Mouse (Mus musculus) CD4-positive, CD25-positive, alpha-beta regulatory T cell, adult 4 months (primary cell): ENCODE data around the gene Ccna2. TPM values are rescaled to one million over a fixed set of nuclear protein-coding genes. Genes with fewer than 3 reads are reported as not detected.
"Not testable (repeated sequence)": the region's sequence is repeated elsewhere in the genome, so short reads cannot be mapped to it uniquely, and the experiment has no call there.

Experiments
- ATAC-seq: one replicate; pipeline ENCODE4 v1.8.0; 2017
- polyA plus RNA-seq, 2 experiments: library from polyadenylated mRNA; unstranded; fragments of 100-300 nt; shearing (Covaris generic); gene quantifications; one replicate each; pipeline ENCODE4 v1.2.1; 2017

The Ccna2 gene
- polyA plus RNA-seq, result 1 to 10 TPM; 3.6 to 3.9 TPM

GRCm38 (mm10) chr3:36571827-36572378 is at the start of gene Ccna2:
Gene Ccna2, minus strand, starts transcription at chr3:36572150.
- peak; percentile 95 for ATAC-seq

GRCm38 (mm10) chr3:36618181-36618580 is 46.2 kb upstream of the Ccna2 start:
- ATAC-seq, result no peak

GRCm38 (mm10) chr3:36613908-36614255 is 41.9 kb upstream of the Ccna2 start:
- no peak for ATAC-seq

GRCm38 (mm10) chr3:36613202-36613907 is 41.4 kb upstream of the Ccna2 start, which contains the start of gene Bbs7:
Gene Bbs7, minus strand, starts transcription at chr3:36613477.
- ATAC-seq, result peak; percentile 98

- ATAC-seq, result no peak
These were observed 40.7 kb upstream of the Ccna2 start for GRCm38 (mm10) chr3:36612687-36613086.

- ATAC-seq, result no peak
These were observed 34.2 kb upstream of the Ccna2 start for GRCm38 (mm10) chr3:36605894-36606783.

GRCm38 (mm10) chr3:36599773-36600172 is 27.8 kb upstream of the Ccna2 start:
- not testable (repeated sequence) for ATAC-seq

- ATAC-seq, result no peak
These were observed 26.9 kb upstream of the Ccna2 start for GRCm38 (mm10) chr3:36598811-36599210.

GRCm38 (mm10) chr3:36571361-36571826 is 556 bp downstream of the Ccna2 start:
- peak; percentile 1 for ATAC-seq

- ATAC-seq, result no peak
These were observed 2.1 kb downstream of the Ccna2 start for GRCm38 (mm10) chr3:36569836-36570235.

- no peak for ATAC-seq
These were observed 8.3 kb downstream of the Ccna2 start for GRCm38 (mm10) chr3:36563666-36564065.

- no peak for ATAC-seq
These were observed 12.3 kb downstream of the Ccna2 start for GRCm38 (mm10) chr3:36559606-36560005.

GRCm38 (mm10) chr3:36557601-36558000 is 14.3 kb downstream of the Ccna2 start:
- no peak for ATAC-seq

- ATAC-seq, result peak; percentile 83
These were observed 19.4 kb downstream of the Ccna2 start, which contains the start of gene Exosc9 for GRCm38 (mm10) chr3:36552406-36553047. Gene Exosc9, plus strand, starts transcription at chr3:36552606.

- ATAC-seq, result peak; percentile 81
These were observed 20.0 kb downstream of the Ccna2 start for GRCm38 (mm10) chr3:36551851-36552384.

- no peak for ATAC-seq
These were observed 20.6 kb downstream of the Ccna2 start for GRCm38 (mm10) chr3:36551343-36551742.

GRCm38 (mm10) chr3:36544961-36545360 is 27.0 kb downstream of the Ccna2 start:
- ATAC-seq, result no peak

- ATAC-seq, result no peak
These were observed 30.6 kb downstream of the Ccna2 start for GRCm38 (mm10) chr3:36541399-36541798.

GRCm38 (mm10) chr3:36540756-36541155 is 31.2 kb downstream of the Ccna2 start:
- no peak for ATAC-seq

- ATAC-seq, result no peak
These were observed 34.1 kb downstream of the Ccna2 start for GRCm38 (mm10) chr3:36537701-36538470.

GRCm38 (mm10) chr3:36536041-36536440 is 35.9 kb downstream of the Ccna2 start:
- no peak for ATAC-seq
